Mouse (Mus musculus): ENCODE measurements at regions not wholly inside any gene's neighbourhood (a gene's known extent, or its start where the extent isn't known, plus 50 kb on each side); places are given as distances from the start of the nearest gene placed in this dataset.

- TF ChIP-seq POLR2A (IDR thresholded peaks at IDR 0.05; ENCODE audit: low read depth, low read length) (no peak), CTCF (IDR thresholded peaks at IDR 0.05; ENCODE audit: borderline replicate concordance, insufficient read depth, low read length) (no peak)
- H3K4me1 ChIP-seq (ENCODE audit: control insufficient read depth, insufficient read depth, low read length) = no peaks in the 10 kb centered on the region
- H3K27ac ChIP-seq (ENCODE audit: insufficient read depth, low read length) = no peak overlapping the region
- no peak overlapping the region for H3K4me3 ChIP-seq (ENCODE audit: insufficient read depth, low read length)
Observed at GRCm38 (mm10) chr5:100982573-100982936, 137.0 kb downstream of the Gpat3 start.

- Histone ChIP-seq H3K4me3 (ENCODE audit: insufficient read depth, low read length) (no peak overlapping the region), H3K27ac (ENCODE audit: insufficient read depth, low read length) (no peak overlapping the region)
- no peak for TF ChIP-seq CTCF (IDR thresholded peaks at IDR 0.05; ENCODE audit: borderline replicate concordance, insufficient read depth, low read length)
- no peak for TF ChIP-seq POLR2A (IDR thresholded peaks at IDR 0.05; ENCODE audit: low read depth, low read length)
Observed at GRCm38 (mm10) chr5:100981849-100982572, 136.5 kb downstream of the Gpat3 start.

DNA sequence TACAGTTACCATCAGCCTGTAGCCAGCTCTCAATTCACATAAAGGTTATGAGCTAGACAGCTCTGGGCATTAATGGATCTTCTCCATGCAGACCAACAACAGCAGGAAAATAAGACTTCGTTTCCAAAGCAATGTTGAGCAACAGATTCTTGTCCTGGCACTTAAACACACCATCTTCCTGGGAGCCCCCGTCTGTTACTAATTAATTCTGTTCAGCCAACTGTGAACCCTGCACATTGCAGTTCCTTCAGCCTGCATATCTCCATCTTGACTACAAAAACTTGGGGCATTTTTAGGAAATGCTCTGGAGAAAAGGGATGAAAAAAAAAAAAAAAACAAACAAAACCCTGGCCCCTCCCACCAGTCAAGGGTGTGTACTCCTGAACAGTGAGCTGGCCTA is 131.2 kb downstream of the Gpat3 start:
- Histone ChIP-seq H3K4me3 (ENCODE audit: insufficient read depth, low read length) (no peak overlapping the region), H3K4me1 (ENCODE audit: control insufficient read depth, insufficient read depth, low read length) (no peaks in the 10 kb centered on the region), H3K27ac (ENCODE audit: insufficient read depth, low read length) (no peak overlapping the region)
- TF ChIP-seq CTCF (IDR thresholded peaks at IDR 0.05; ENCODE audit: borderline replicate concordance, insufficient read depth, low read length) (no peak), POLR2A (IDR thresholded peaks at IDR 0.05; ENCODE audit: low read depth, low read length) (no peak)

More at GRCm38 (mm10) chr5:100981849-100982572, 136.5 kb downstream of the Gpat3 start:
- no peaks in the 10 kb centered on the region for H3K4me1 ChIP-seq (ENCODE audit: control insufficient read depth, insufficient read depth, low read length)

- TF ChIP-seq POLR2A (IDR thresholded peaks at IDR 0.05; ENCODE audit: low read depth, low read length) = no peak
- no peak for TF ChIP-seq CTCF (IDR thresholded peaks at IDR 0.05; ENCODE audit: borderline replicate concordance, insufficient read depth, low read length)
- no peaks in the 10 kb centered on the region for H3K4me1 ChIP-seq (ENCODE audit: control insufficient read depth, insufficient read depth, low read length)
- no peak overlapping the region for H3K4me3 ChIP-seq (ENCODE audit: insufficient read depth, low read length)
- H3K27ac ChIP-seq (ENCODE audit: insufficient read depth, low read length) = no peak overlapping the region
Observed at GRCm38 (mm10) chr5:100951210-100951609, 105.7 kb downstream of the Gpat3 start.
